In genomic region chr17:47591073-47591472, GRCm38 (mm10) we compare ENCODE assay signal across 14 mouse cellular contexts.
"Had no signal": no experiment of that assay in that cellular context is flagged by ENCODE, and none has a peak within 500 bp of the region (broad histone marks: within the 10 kb centered on the region; RNA-seq: fewer than 3 reads in every experiment).

No protein-coding gene starts in this region.

- H3K9me3 ChIP-seq: intestine, embryonic 15.5 days; kidney, embryonic 15.5 days had no signal

- H3K4me3 ChIP-seq: intestine, embryonic 15.5 days; kidney, embryonic 15.5 days; left cerebral cortex, adult 2 months had no signal

- H3K4me2 ChIP-seq: intestine, embryonic 15.5 days; kidney, embryonic 15.5 days; lung, embryonic 14.5 days; midbrain, embryonic 11.5 days had no signal

- H3K36me3 ChIP-seq: intestine, embryonic 15.5 days; kidney, embryonic 15.5 days had no signal

- ATAC-seq: intestine, embryonic 15.5 days; lung, postnatal 0 days had no signal

- H3K9ac ChIP-seq: intestine, embryonic 15.5 days; kidney, embryonic 15.5 days; lung, embryonic 14.5 days had no signal

- DNase-seq: kidney, adult 11 months; kidney, adult 8-10 months; kidney, postnatal 10 days; kidney, postnatal 36 days; layer of hippocampus, postnatal 36 days; lung, embryonic 14.5 days; midbrain, embryonic 14.5 days; thymus, postnatal 25 days had no signal

- H3K27me3 ChIP-seq: intestine, embryonic 15.5 days; kidney, embryonic 15.5 days had no signal

- H3K27ac ChIP-seq: intestine, embryonic 15.5 days; kidney, embryonic 15.5 days; left cerebral cortex, adult 2 months; macrophage had no signal
